Mouse (Mus musculus): ENCODE data around the gene Slc35g3.

GRCm38 (mm10) chr11:69710470-69710869, 51.3 kb downstream of the Slc35g3 start:
- TF ChIP-seq CTCF (IDR thresholded peaks at IDR 0.05; ENCODE audit: low read depth, low read length) (no peak), POLR2A (IDR thresholded peaks at IDR 0.05; ENCODE audit: borderline replicate concordance, low read depth, low read length) (no peak)

Measured in bone marrow macrophage, adult 2 months (primary cell).